Mouse (Mus musculus): ENCODE results near the gene Olfr1440.

- no peak for TF ChIP-seq EP300 (IDR thresholded peaks at IDR 0.05; ENCODE audit: insufficient read depth, low read depth, low read length)
- TF ChIP-seq CTCF (IDR thresholded peaks at IDR 0.05), result no peak
These were observed 40.5 kb downstream of the Olfr1440 start, which contains the start of gene Pfpl for GRCm38 (mm10) chr19:12427605-12428004.

All from heart, adult 2 months (tissue).